Mouse (Mus musculus) adipocyte (in vitro differentiated cells): ENCODE measurements around the gene Spns1.
"Not testable (repeated sequence)": the region's sequence is repeated elsewhere in the genome, so short reads cannot be mapped to it uniquely, and the experiment has no call there.

ENCODE experiments used
- DNase-seq: peaks from one replicate; pipeline ENCODE4 v3.0.0-alpha.2; 2016; ENCODE audit warnings: low spot score

Gene Spns1

DNA sequence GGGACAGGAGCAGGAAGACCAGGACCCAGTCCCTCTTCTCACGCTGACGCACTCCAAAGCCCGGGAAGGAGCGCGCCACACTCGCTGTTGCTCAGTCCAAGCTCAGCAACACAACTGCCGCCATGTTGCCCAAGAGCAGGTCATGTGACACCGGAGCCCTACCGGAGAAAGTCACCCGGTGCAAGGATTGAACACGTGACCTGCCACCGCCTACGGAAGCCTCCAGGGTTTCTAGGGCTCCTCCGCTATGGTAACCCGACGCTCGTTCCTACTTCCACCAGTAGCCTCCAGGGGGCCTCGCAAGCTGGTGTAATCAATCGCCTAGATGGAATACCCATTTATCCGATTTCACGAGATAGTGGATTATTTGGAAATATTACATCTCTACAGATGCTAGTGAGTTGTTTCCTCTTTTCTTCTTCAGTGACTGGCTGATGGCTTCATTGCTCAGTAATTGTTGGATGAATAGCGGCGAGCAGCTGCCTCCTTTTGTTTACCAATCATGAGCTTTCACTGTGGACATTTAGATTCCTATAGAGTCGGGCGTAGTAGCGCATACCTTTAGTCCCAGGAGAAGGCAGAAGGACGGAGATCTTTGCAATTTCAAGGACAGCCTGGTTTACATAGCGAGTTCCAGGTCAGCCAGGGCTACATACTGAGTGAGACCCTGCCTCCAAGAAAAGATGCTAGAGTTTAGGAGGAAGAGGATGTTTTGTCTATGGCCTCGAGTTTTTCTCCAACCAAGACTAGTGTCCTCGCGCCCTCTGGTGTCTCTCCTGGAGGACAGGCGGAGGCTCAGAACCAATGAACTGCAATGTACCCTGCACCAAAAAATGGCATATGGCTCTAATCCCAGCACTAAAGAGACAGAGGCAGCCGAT lies at the start of gene Spns1:
Spns1 (minus strand) TSS at position 173 of the 881 bp plus-strand sequence.
- peak; percentile 95 for DNase-seq

DNA sequence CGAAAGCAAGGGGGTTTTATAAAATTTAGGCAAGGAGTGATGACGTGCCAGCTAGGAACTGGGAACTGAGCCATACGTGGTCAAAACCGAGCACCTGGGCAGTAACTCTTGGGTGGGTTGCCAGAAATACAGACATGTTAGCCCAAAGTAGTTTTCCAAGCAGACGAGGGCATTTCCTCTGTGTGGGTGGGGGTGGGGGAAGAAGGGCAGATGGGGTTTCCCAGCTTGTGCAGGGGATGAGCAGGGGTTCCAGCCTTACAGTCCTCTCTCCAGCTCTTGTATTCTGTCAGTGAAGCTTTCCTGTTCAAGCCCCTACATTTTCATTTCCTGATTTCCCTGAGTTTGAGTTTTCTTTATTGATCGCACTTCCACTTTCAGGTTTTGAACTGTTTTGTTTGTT lies 46.9 kb upstream of the Spns1 start:
- no peak for DNase-seq

DNA sequence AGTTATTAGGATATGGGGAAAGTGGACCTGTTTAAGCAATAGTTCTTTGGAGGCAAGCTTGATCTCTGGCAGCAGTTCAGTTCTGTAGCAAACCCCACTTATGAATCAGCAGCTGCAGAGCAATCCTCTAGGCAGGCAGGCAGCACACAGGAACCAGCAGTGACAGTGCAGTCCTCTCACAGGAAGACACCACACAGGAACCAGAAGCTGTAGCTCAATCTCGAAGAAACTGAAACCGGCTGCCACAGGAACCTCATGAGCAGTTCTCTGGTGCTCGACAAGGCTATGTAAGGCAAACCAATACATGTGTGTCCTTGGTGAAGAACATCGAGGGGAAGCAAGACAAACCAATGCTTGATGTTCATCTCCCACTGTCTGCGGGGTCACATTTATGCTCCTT lies 44.5 kb upstream of the Spns1 start:
- peak; percentile 16 for DNase-seq

DNA sequence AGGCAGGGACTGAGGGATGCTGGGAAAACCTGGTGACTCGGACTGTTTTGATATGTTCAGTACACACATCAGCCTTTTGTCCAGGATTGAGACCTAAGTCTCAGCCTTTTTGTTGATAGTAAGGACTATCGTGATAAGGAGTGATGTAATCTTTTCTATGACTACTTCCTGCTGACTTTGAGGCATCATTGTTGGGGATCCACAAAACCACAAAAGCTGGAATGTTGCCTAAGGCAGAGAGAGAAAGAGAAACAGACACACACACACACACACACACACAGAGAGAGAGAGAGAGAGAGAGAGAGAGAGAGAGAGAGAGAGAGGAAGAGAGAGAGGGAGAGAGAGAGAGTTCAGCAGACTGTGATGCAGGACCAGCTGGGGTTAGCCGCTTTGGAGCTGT lies 41.2 kb upstream of the Spns1 start:
- no peak for DNase-seq

DNA sequence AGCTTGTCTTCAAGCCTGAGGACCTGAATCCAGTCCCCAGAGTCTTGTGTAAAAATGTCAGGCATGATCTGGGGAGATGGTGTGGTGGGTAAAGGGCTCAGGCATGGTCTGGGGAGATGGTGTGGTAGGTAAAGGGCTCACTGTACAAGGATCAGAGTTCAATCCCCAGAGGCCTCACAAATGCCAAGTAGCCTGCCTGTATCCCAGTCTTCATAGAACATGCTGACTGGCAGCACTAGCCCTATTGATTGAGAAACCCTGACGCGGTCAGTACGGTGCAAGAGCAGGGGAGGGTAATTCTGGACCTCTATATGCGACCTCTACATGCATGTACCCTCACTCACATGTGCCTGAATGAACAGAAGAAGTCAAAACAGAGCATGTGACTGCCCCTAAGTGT lies 40.4 kb upstream of the Spns1 start:
- DNase-seq = peak; percentile 18

DNA sequence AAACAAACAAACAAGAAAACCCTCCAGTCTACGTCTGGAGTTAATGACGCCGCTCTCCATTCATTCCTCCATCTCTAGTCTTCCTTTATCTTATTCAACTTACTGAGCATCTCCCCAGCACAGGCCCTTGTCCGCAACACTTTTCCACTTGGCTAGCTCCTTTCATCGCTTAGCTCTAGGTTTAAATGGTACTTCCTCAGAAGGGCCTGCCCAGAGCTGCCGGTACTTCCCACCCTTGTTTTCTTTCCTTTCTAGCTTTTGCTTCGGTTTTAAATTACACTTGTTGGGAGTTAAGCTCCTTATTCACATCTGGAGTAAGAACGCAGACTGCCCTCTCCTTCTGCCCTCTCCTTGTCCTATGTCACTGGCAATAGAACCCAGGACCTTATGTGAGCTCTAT lies 39.8 kb upstream of the Spns1 start:
- no peak for DNase-seq

DNA sequence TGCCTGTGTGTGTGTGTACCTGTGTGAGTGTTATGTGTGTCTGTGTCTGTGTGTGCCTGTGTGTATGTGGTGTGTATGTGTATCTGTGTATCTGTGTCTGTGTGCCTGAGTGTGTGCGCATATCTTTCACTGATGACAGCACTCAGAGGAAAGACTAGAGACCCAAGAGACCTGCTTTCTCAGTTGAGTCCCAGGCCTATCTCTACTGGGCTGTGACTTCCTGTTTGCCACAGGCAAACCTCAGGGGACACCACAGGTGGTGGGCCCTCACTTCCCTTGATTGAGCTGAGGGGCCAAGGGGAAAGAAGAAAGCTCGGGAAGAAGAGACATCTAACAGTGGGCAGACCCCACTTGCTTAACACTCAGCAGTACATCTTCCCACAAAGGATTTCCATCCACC lies 39.4 kb upstream of the Spns1 start:
- no peak for DNase-seq

DNA sequence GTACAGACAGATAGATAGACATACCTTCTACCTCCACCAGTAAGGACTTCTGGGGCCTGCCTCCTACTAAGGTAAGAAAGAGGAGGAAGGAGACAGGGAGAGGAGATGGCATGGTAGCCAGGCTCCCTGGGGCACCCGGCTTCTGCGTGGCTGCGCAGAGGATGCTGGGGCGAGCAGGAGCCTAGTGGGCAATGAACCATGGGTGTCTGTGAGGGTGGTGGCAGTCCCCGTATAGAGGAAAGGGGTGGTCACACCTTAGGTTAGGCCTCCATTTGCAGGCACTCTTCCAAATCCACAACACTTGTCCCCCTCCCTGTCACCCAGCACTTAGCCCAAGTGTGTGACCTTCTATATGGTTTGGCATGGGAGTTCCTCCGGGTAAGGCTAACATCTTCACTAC lies 37.5 kb upstream of the Spns1 start, which contains the start of gene Cd19:
Cd19 (minus strand) TSS at position 165 of the 400 bp plus-strand sequence.
- no peak for DNase-seq

DNA sequence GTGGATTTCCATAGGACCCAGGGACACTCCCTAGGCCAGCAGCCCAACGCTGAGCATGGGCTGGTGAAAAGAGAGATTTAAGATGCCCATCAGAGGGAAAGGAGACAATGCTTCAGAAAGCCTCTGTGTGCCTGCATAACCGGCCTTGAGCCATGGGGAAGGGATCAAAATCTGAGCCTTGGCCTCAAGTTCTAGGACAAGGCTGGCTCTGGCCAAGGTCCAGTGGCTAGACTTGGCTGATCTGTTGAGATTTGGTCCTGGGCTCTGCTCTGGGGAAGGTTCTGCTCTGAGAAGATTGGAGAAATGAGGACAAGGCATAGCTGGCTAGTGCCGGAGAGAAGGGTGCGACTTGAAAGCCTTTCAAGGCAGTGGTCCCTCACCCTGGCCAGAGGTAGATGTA lies 33.8 kb upstream of the Spns1 start:
- no peak for DNase-seq

DNA sequence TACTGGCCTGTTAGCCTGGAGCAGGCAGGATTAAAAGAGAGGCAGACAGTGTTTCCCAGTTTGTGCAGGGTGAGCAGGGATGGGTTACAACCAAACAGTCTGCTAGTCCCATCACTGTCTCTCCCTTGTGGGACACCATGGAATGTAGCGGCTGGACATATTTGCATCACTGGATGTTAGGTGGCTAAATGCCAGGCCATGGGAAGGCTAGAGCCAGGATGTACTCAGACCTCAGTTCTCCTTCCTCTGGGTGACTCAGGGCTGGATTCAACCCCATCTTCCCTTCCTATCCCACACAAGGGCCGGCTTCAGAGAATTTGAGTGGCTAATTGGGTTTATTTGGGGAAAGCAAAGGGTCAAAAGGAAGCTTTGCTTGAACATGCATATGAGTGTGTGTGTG lies 31.4 kb upstream of the Spns1 start:
- DNase-seq = no peak

DNA sequence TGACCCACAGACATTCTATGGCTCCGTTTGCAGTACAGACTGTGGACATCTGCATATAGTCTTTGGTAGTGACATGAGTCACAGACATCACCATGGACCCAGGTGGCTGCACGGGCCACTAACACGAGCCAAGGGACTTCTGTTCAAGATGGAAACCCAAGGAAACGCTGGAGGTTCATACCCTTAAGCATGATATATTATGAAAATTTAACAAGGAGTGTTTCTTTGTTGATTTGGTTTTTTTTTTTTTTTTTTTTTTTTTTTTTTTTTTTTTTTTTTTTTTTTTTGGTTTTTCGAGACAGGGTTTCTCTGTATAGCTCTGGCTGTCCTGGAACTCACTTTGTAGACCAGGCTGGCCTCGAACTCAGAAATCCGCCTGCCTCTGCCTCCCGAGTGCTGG lies 25.3 kb upstream of the Spns1 start:
- not testable (repeated sequence) for DNase-seq

DNA sequence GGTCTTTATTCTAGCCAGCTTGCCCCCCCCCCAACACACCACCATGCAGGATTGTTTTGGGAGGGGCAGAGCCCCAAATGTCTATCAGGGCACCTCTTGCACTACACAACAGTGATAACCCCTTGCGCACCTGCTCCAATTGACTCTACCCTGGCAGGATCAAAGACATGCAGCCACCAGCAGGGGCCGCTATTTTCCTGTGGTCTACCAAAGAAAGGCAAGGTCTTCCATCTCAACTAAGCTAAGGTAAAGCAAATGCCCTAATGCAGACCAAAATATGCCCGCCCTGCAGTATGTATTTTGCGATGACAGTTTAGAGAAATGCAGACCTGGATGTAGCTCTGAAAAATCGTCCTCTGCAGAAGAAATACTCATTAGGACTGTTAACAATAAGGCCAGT lies 22.3 kb upstream of the Spns1 start:
- peak; percentile 74 for DNase-seq

DNA sequence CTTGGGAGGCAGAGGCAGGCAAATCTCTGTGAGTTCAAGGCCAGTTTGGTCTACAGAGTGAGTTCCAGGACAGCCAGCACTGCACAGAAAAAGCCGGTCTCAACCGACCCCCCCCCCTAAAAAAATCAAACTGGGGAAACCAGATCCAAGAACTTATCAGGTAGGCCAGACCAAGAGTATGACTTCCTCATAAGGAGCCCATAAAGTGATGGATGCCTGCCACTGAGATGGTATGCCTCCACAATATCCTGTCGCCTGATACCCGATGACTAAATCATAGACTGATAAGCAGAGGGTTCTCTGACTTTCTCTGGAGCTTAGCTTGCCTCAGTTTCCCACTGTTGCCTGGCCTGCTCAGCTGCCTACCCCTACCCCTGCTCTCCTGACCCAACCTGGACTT lies 20.6 kb upstream of the Spns1 start:
- no peak for DNase-seq

DNA sequence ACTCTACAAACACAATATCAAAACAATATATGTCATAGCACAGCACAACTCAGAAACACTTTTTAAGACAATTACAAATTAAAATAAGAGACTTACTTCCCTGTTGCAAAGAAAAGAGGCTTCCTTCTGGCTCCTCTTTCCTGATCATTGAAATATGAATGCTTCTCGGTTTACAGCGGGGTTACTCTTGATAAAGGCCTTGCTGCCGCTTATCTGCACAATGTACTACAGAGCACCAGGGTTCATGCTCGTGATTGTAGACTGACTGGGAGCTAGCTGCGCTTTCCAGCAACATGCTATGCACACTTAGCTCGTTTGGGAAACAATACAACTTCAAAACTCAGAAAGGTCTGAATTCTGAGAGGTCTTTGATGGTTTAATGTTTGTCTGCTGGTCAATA lies 20.0 kb upstream of the Spns1 start:
- no peak for DNase-seq

DNA sequence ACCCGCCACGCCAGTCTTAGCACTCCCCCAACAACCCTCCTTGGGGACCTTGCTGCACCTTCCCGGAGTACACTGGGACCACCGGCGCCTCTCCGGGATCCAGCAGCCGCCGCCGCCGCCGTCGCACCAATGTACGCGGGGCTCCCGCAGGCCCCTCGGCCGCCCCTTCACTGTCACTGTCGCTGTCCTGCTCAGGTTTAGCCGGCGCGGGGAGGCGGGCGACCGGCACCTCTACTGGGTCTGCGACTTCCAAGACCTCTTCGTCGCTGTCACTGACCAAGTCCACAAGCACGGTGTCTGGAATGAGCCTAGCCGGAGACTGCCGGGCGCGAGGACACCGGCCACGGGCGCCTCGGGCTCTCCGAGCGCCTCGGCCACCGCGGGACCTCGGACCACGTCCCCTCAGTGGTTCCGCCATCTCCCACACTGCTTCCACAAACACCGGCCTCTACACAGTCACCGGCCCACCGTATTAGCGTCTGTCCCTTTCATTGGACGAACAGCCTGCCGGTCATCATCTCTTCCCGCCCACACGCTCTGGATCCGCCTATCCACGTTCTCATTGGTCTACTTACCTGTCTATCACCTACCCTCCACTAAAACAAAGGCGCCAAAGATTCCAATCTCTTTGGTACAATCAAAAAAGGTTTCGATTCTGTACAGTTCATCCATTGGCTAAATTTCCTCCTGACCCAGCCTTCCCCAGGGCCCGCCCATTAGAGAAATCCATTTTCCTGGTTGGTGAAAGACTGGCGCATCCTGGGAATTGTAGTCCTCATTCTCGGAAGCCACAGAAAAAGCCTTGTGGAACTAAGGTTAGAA lies 19.3 kb upstream of the Spns1 start, which contains the start of gene Nfatc2ip:
Nfatc2ip (minus strand) TSS at position 440 of the 822 bp plus-strand sequence.
- peak; percentile 97 for DNase-seq

DNA sequence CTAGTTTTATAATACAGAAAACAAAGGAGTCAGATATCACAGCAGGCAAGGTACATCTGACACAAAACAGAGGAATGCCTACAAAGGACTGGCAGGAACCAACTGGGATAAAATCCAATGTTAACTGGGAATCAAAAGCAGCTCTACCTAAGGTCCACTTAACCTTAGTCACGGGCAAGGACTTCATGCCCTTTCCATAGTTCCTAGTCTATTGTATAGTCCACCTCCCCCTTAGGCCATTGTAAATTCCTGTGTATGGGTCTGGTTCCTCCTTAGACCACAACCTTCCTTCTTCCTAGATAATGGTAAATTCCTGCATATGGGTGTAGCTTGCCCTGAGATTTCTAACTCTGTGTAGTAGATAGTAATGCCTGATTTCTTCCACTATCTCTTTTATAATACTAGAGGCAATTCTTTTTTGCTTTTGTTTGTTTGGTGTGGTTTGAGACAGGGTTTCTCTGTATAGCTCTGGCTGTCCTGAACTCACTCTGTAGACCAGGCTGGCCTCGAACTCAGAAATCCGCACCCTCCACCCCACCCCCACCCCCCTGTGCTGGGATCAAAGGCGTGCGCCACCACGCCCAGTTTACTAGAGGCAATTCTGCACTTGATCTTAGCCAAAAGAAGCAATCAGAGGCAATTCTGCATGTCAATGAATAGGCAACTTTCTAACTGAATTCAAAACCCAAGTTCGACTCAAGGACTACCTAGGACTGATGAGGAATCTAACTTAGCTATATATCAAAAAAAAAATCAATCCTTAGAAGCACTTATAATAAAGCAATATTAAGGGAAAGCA lies 15.0 kb upstream of the Spns1 start:
- DNase-seq = not testable (repeated sequence)

DNA sequence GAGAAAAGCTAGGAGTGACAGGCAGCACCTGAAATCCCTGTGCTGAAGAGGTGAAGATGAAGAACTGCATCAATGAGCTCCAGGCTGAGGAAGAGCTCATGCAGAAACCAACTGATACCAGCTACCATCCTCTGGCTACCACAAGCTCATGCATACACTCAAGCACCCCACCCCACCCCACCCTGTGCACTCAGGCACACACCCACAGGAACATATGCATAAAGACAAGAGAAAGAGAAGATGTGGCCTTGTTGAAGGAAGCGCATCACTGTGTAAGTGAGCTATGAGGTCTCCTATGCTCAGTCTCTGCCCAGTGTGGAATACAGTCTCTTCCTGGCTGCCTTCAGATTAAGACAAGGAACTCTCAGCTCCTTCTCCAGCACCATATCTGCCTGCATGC lies 10.9 kb upstream of the Spns1 start:
- no peak for DNase-seq

DNA sequence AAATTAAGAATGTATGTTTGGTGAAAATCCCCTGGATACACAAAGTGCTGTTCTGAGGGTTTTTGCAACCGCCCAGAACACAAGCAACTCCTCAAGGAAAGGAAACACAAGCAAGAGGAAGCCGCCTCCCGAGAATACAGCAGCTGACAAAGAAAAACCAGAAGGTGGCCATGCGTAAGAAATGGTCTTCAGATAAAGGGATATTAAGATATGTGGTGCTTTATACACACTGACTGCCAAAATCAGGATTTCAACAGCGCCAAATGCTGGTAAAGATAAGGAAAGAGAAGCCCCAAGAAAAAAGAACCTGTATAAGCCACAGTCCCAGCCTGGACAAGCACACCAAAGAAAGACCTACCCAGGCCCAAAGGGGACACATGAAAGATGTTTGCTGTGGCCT lies 6.3 kb upstream of the Spns1 start:
- DNase-seq = no peak

DNA sequence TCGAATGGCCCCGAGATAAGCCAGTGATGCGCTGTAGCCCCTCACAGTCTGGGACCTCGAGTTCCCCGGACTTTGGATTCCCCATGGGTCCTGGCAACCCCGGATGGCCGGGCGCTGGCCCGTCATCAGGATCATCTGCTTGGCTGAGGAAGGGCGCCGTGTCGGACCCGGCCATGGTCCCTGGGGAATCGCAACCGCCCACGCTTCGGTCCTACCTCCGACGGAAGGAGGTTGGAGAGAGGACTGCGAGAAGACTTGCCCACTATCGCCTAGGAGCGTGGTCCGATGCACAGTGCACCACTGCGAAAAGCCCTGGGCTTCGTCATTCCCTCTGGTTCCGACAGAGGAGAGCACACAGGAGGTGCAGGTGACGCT lies 360 bp downstream of the Spns1 start:
- DNase-seq = no peak

DNA sequence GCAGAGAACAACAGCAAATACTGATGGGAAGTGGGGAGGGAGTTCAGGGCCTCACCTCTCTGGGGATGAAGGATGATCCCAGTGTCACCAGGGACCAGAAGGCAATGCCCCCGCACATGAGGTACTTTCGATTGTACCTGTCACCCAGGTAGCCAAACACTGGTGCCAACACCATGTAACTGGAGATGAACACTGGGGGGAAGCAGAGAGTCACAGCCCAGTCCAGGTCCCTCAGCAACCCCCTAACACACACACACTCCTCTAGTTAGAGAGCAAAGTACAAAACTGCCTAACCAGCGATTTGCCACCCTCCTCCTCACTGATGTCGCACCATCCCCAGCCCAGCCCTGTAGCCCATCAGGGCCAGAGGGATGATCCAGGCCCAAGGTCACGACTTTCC lies 2.2 kb downstream of the Spns1 start:
- no peak for DNase-seq

DNA sequence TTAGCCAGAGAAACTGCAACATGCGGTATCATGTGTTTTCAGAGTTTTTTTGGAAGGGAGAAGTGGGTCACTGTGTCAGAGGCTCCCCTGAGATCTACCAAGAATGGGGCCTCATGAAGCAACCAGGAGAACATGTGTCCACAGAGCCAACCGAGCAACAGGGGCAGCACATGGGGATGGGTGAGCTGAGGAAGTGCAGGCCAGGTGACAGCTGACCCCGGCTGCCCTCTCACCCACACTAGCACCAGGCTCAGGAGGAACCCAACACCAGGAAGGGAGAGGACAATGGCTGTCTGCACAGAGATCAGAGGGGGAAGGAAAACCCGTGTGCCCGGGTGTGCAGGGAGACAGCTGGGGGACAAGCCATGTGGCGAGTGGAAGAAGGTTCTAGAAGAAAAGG lies 2.7 kb downstream of the Spns1 start:
- DNase-seq = no peak

DNA sequence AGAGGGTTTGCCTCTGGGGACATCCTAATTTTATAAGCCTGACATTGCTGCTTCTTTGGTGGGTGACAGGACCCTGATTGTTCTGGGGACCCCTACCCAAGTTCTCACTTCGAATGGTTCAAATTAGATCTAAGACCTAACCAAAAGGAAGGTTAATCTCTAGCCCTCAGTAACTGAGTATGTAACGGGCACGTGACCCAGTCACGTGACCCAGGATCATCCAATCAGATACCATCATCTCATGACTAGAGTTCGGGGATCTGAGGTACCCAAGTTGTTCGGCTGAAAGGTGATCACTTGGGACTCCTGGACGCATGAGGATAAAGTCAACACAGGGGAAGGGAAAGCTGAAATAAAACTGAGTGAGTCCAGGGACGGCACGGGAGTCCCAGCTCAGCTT lies 4.2 kb downstream of the Spns1 start:
- DNase-seq = no peak
